Mouse (Mus musculus): ENCODE results near the gene Shtn1. TPM values are rescaled to one million over a fixed set of nuclear protein-coding genes. Genes with fewer than 3 reads are reported as not detected.

Gene Shtn1
- 0.34 and 0.41 TPM in 2 replicates for polyA plus RNA-seq (2012)

DNA sequence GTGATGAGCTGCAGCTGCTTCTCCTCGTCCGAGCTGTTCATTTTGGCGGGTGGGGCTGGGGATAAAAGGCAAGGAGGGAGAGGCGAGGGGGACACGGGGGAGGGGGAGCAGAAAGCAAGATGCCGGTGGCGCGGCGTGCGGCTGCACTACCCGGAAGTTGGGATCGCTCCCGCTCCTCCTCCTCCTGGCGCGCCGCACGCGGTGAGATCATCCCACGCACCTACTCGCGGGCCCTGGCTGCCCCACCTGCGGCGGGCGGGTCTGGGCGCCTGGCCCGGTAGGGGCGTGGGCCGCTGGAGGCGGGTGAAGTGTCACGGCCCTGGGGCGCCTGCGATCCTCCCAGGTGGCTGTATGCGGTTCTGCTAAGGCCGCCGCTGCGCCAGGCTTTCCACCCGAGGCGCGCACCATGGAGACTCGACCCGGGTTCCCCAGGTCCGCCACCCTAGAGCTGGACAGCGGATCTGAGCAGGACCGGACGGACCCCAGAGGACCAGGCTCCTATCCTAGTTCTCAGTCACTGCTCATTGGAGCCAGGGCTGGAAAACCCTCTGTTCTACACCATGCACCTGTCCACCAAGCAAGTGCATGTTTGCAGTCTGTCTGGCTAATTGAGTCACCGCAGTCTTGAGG, at the start of gene Shtn1:
Shtn1 (minus strand) TSS at position 629 of the 630 bp plus-strand sequence.

GRCm38 (mm10) chr19:58942841-58943828, 132.8 kb downstream of the Shtn1 start, which contains the start of the genes Eno4 and Hspa12a:
TSS of gene Eno4 (plus strand) at chr19:58943425.
TSS of gene Hspa12a (minus strand) at chr19:58943654.

Other genes starting within 250 kb of the Shtn1 start
- gene Eno4, start 132.7 kb downstream of the Shtn1 start, polyA plus RNA-seq (2012) = 0.02 TPM in 1 of 2 replicates, not detected in the other
- 0.03 TPM in 1 of 2 replicates, not detected in the other for gene Hspa12a, start 132.4 kb downstream of the Shtn1 start, polyA plus RNA-seq (2012)
- not detected in 2 replicates for gene Vax1, start 94.0 kb upstream of the Shtn1 start, polyA plus RNA-seq (2012)
- not detected in 2 replicates for gene Kcnk18, start 143.1 kb upstream of the Shtn1 start, polyA plus RNA-seq (2012)
- 7.4 and 12.9 TPM in 2 replicates for gene Slc18a2, start 184.8 kb upstream of the Shtn1 start, polyA plus RNA-seq (2012)
- gene Rps12-ps3, start 246.2 kb upstream of the Shtn1 start, polyA plus RNA-seq (2012) = 45.6 and 50.4 TPM in 2 replicates